Mouse (Mus musculus) MEL (cell line): Measurements from ENCODE around the gene Gmppb. TPM values are rescaled to one million over a fixed set of nuclear protein-coding genes. Genes with fewer than 3 reads are reported as not detected.

Experiments
- DNase-seq: peaks from one replicate; pipeline ENCODE4 v3.0.0; 2011; ENCODE audit warnings: low read depth, low spot score
- H3K27ac ChIP-seq: 2 replicates; pipeline ENCODE4 v1.5.1; 2012; ENCODE audit warnings: low read depth, mild to moderate bottlenecking, control low read depth, low read length, moderate library complexity; ENCODE audit not compliant: control insufficient read depth
- H3K27me3 ChIP-seq, 2 experiments: fragments of 150-350 bp in 1 of 2; sonication (generic) in 1 of 2; 2 replicates each; pipeline ENCODE4 v1.6.1; 2012; ENCODE audit warnings: low read length in 2 of 2, mild to moderate bottlenecking in 2 of 2, improper control_type of control experiment in 1 of 2, moderate library complexity in 1 of 2; ENCODE audit not compliant: insufficient read depth in 2 of 2, control insufficient read depth in 1 of 2
- H3K36me3 ChIP-seq, 2 experiments: 2 replicates each; pipeline ENCODE4 v1.6.1; 2012 to 2014; ENCODE audit warnings: low read length in 2 of 2, improper control_type of control experiment in 1 of 2, inconsistent platforms in 1 of 2, mild to moderate bottlenecking in 1 of 2; ENCODE audit not compliant: insufficient read depth in 2 of 2, control insufficient read depth in 1 of 2
- H3K4me1 ChIP-seq, 2 experiments: fragments of 150-350 bp in 1 of 2; sonication (generic) in 1 of 2; 2 replicates each; pipeline ENCODE4 v1.6.1; 2012; ENCODE audit warnings: low read length in 2 of 2, improper control_type of control experiment in 1 of 2, mild to moderate bottlenecking in 1 of 2; ENCODE audit not compliant: insufficient read depth in 2 of 2, control insufficient read depth in 1 of 2
- H3K4me3 ChIP-seq, 2 experiments: fragments of 150-350 bp in 1 of 2; sonication (generic) in 1 of 2; 2 replicates each; pipeline ENCODE4 v1.5.1; 2012; ENCODE audit warnings: low read depth in 2 of 2, low read length in 2 of 2, mild to moderate bottlenecking in 2 of 2, moderate library complexity in 2 of 2, control low read depth in 1 of 2, improper control_type of control experiment in 1 of 2; ENCODE audit not compliant: control insufficient read depth in 1 of 2, insufficient read depth in 1 of 2
- H3K79me2 ChIP-seq: 2 replicates; pipeline ENCODE4 v1.6.1; 2012; ENCODE audit warnings: mild to moderate bottlenecking, low read length, moderate library complexity; ENCODE audit not compliant: control insufficient read depth, poor library complexity, insufficient read depth
- H3K9ac ChIP-seq: 2 replicates; pipeline ENCODE4 v1.6.1; 2012; ENCODE audit warnings: low read depth, mild to moderate bottlenecking, control low read depth, low read length, moderate library complexity; ENCODE audit not compliant: control insufficient read depth, poor library complexity, severe bottlenecking
- H3K9me3 ChIP-seq: fragments of 150-350 bp; sonication (generic); replicated peaks from 2 replicates; pipeline ENCODE4 v1.6.1; 2012; ENCODE audit warnings: mild to moderate bottlenecking, low read length, improper control_type of control experiment, moderate library complexity; ENCODE audit not compliant: insufficient read depth
- CTCF ChIP-seq, 3 experiments: IDR thresholded peaks in 2 of 3; conservative IDR thresholded peaks in 1 of 3; 2 replicates each; pipeline ENCODE4 v1.5.1; 2011 to 2012; ENCODE audit warnings: low read length in 3 of 3, low read depth in 2 of 3, mild to moderate bottlenecking in 2 of 3, improper control_type of control experiment in 1 of 3, inconsistent platforms in 1 of 3, mixed read lengths in 1 of 3, moderate library complexity in 1 of 3; ENCODE audit not compliant: control insufficient read depth in 1 of 3, insufficient read depth in 1 of 3, poor library complexity in 1 of 3, severe bottlenecking in 1 of 3
- EP300 ChIP-seq, 2 experiments: IDR thresholded peaks; 2 replicates each; pipeline ENCODE4 v1.6.1; 2011; ENCODE audit warnings: improper control_type of control experiment in 2 of 2, low read length in 2 of 2, low read depth in 1 of 2, mild to moderate bottlenecking in 1 of 2
- ETS1 ChIP-seq: IDR thresholded peaks from 2 replicates; pipeline ENCODE4 v1.6.1; 2012; ENCODE audit warnings: low read depth, mild to moderate bottlenecking, inconsistent platforms, low read length, improper control_type of control experiment, moderate library complexity
- GABPA ChIP-seq: IDR thresholded peaks from 2 replicates; pipeline ENCODE4 v1.6.1; 2012; ENCODE audit warnings: low read depth, mild to moderate bottlenecking, inconsistent platforms, low read length, improper control_type of control experiment, moderate library complexity
- KAT2A ChIP-seq: conservative IDR thresholded peaks from 2 replicates; pipeline ENCODE4 v1.6.1; 2012; ENCODE audit warnings: low read depth, low read length, improper control_type of control experiment, inconsistent platforms
- MAZ ChIP-seq: IDR thresholded peaks from 2 replicates; pipeline ENCODE4 v1.6.1; 2012; ENCODE audit warnings: low read depth, mild to moderate bottlenecking, inconsistent platforms, low read length, improper control_type of control experiment
- MEF2A ChIP-seq: IDR thresholded peaks from 2 replicates; pipeline ENCODE4 v1.6.1; 2014; ENCODE audit warnings: low read depth, mild to moderate bottlenecking, inconsistent platforms, low read length, improper control_type of control experiment; ENCODE audit not compliant: poor library complexity, insufficient replicate concordance, severe bottlenecking; ENCODE audit errors: extremely low read depth
- SMC3 ChIP-seq: IDR thresholded peaks from 2 replicates; pipeline ENCODE4 v1.6.1; 2011; ENCODE audit warnings: low read depth, low read length, improper control_type of control experiment
- TBP ChIP-seq: IDR thresholded peaks from 2 replicates; pipeline ENCODE4 v1.8.0; 2011; ENCODE audit warnings: low read depth, low read length, improper control_type of control experiment
- USF1 ChIP-seq: IDR thresholded peaks from 2 replicates; pipeline ENCODE4 v1.6.1; 2014; ENCODE audit warnings: low read depth, mild to moderate bottlenecking, inconsistent platforms, low read length, improper control_type of control experiment, moderate library complexity
- ZMIZ1 ChIP-seq: IDR thresholded peaks from 2 replicates; pipeline ENCODE4 v1.6.1; 2012; ENCODE audit warnings: low read depth, mild to moderate bottlenecking, inconsistent platforms, low read length, improper control_type of control experiment, moderate library complexity
- ZNF384 ChIP-seq: IDR thresholded peaks from 2 replicates; pipeline ENCODE4 v1.6.1; 2012; ENCODE audit warnings: low read depth, mild to moderate bottlenecking, inconsistent platforms, low read length, improper control_type of control experiment
- polyA plus RNA-seq, 2 experiments: library from polyadenylated mRNA; stranded (reverse) in 1 of 2; unstranded in 1 of 2; fragments of >175 nt in 1 of 2; fragments of >200 nt in 1 of 2; gene quantifications; 2 replicates each; pipeline versions ENCODE4 v1.2.1 to v1.2.4; 2012; ENCODE audit warnings: low replicate concordance in 2 of 2, low read depth in 1 of 2; ENCODE audit not compliant: insufficient read length in 2 of 2, insufficient read depth in 1 of 2, missing spikeins in 1 of 2
- total RNA-seq: library from RNA; depleted of rRNA; stranded (reverse); fragments of 300-350 nt; gene quantifications from 2 replicates; pipeline ENCODE4 v1.2.3, GENCODE M21; 2012

Gmppb gene
- total and polyA plus RNA-seq, 3 experiments = 26.2 to 38.1 TPM; not detected in 1

- DNase-seq = no peak
- TF ChIP-seq ZMIZ1 = no peak
- TF ChIP-seq USF1 = no peak
- peak; percentile 25 for TF ChIP-seq SMC3
- TF ChIP-seq CTCF (IDR thresholded peaks at IDR 0.05 in 2 of 3, conservative IDR thresholded peaks at IDR 0.05 in 1 of 3; ENCODE audit: control insufficient read depth in 1 of 3, insufficient read depth in 1 of 3, low read depth in 2 of 3, low read length in 3 of 3, poor library complexity in 1 of 3, severe bottlenecking in 1 of 3) = peak; percentile 13 to 38 (median 38); a peak in 4 of 6 replicates
- H3K4me1 ChIP-seq = peaks cover 2 to 12% of the 10 kb centered on the region in 2 experiments
These were observed 4.1 kb upstream of the Gmppb start for GRCm38 (mm10) chr9:108044751-108045492.

GRCm38 (mm10) chr9:108046582-108046981 is 2.5 kb upstream of the Gmppb start:
- peaks cover 4 to 6% of the 10 kb centered on the region in 2 experiments for H3K36me3 ChIP-seq
- H3K79me2 ChIP-seq = peaks cover 10% of the 10 kb centered on the region
- no peaks in the 10 kb centered on the region for H3K9me3 ChIP-seq
- H3K27me3 ChIP-seq = no peaks in the 10 kb centered on the region
- H3K9ac ChIP-seq = no peak overlapping the region
- H3K27ac ChIP-seq = no peak overlapping the region
- TF ChIP-seq KAT2A = no peak
- no peak for TF ChIP-seq GABPA
- no peak for TF ChIP-seq MEF2A
- no peak for TF ChIP-seq ETS1
- TF ChIP-seq MAZ = no peak
- no peak for TF ChIP-seq SMC3
- TF ChIP-seq EP300 (IDR thresholded peaks at IDR 0.05; ENCODE audit: low read depth in 1 of 2, low read length in 2 of 2) = no peak
- TF ChIP-seq ZNF384 = no peak
- TF ChIP-seq TBP = no peak
- no peak for DNase-seq
- H3K4me1 ChIP-seq = peaks cover 2 to 14% of the 10 kb centered on the region in 2 experiments
- no peak overlapping the region for H3K4me3 ChIP-seq

More at GRCm38 (mm10) chr9:108044751-108045492, 4.1 kb upstream of the Gmppb start:
- no peak overlapping the region for H3K27ac ChIP-seq
- H3K9ac ChIP-seq = no peak overlapping the region
- no peaks in the 10 kb centered on the region for H3K9me3 ChIP-seq
- H3K4me3 ChIP-seq = no peak overlapping the region
- peaks cover 6 to 9% of the 10 kb centered on the region in 2 experiments for H3K36me3 ChIP-seq
- no peaks in the 10 kb centered on the region for H3K27me3 ChIP-seq
- peaks cover 10% of the 10 kb centered on the region for H3K79me2 ChIP-seq
